Mouse (Mus musculus): ENCODE results near the gene Gm20812. TPM values are rescaled to one million over a fixed set of nuclear protein-coding genes. Genes with fewer than 3 reads are reported as not detected.
"Not testable (repeated sequence)": the region's sequence is repeated elsewhere in the genome, so short reads cannot be mapped to it uniquely, and the experiment has no call there.

Gm20812 gene
- polyA plus RNA-seq (2015; fragmentation: Nextera tagmentation; extraction: Ambion mirVana), result not detected in 2 replicates

DNA sequence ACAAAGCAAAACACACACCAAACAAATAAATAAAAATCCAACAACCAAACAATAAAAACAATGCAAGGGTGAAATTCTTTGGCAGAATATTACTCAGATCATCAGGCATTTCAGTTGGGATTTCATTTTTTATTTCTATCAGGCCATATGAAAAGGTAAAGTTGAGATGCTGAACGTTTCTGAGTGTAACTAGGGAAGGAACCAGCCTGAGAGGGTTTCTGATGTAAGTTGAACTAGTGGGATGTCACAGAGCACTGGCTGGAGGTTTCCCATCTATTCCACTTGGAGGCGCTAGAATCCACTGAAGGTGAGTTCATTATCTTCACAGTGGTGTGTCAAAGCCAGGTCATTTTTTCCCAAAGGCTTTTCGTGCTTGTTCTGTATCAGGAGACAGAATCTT lies at the start of gene Gm20812:
Gm20812 (plus strand) TSS at position 301 of the 400 bp plus-strand sequence.
- H3K9ac ChIP-seq (ENCODE audit: low read depth, low read length); H3K36me3 ChIP-seq (ENCODE audit: control insufficient read depth, insufficient read depth); H3K4me3 ChIP-seq (ENCODE audit: low read depth, low read length); H3K27ac ChIP-seq (ENCODE audit: low read depth, low read length); H3K4me2 ChIP-seq (replicated peaks; ENCODE audit: low read depth); ATAC-seq; H3K4me1 ChIP-seq (replicated peaks; ENCODE audit: control insufficient read depth, insufficient read depth, low read length); H3K27me3 ChIP-seq (replicated peaks; ENCODE audit: control insufficient read depth, insufficient read depth, low read length); H3K9me3 ChIP-seq (ENCODE audit: control insufficient read depth): not testable (repeated sequence)
- WGBS, result no CpG with 5 or more reads among the region's 3 CpGs

Other genes with a start within 250 kb of the Gm20812 start
- gene Gm29554, start 108.0 kb upstream of the Gm20812 start, polyA plus RNA-seq (2015; fragmentation: Nextera tagmentation; extraction: Ambion mirVana), result not detected in 2 replicates